Mouse (Mus musculus) gastrocnemius, adult 2 months (tissue): Measurements from ENCODE around the gene Nkg7. TPM values are rescaled to one million over a fixed set of nuclear protein-coding genes. Genes with fewer than 3 reads are reported as not detected.

Source experiments
- DNase-seq: peaks from one replicate; pipeline ENCODE4 v3.0.0; 2022
- H3K27ac ChIP-seq: fragments of 200-600 bp; 2 replicates; pipeline ENCODE4 v1.8.1; 2022; ENCODE audit warnings: mild to moderate bottlenecking
- H3K4me3 ChIP-seq: fragments of 200-600 bp; 2 replicates; pipeline ENCODE4 v1.8.1; 2022; ENCODE audit warnings: mild to moderate bottlenecking, moderate library complexity
- CTCF ChIP-seq: fragments of 200-600 bp; IDR thresholded peaks from 2 replicates; pipeline ENCODE4 v1.8.1; 2022; ENCODE audit warnings: antibody characterized with exemption, mild to moderate bottlenecking, moderate library complexity
- intact Hi-C: fragments of 180-260 bp; cut with DNase I; formaldehyde crosslinking; loops from one replicate; pipeline ENCODE4 v1.15.1; 2025
- total RNA-seq, 2 experiments: library from RNA; stranded (reverse); gene quantifications; 2 replicates each; pipeline ENCODE4 v1.2.3; 2021

The Nkg7 gene
- total RNA-seq, 2 experiments from 2014 or later: not detected

DNA sequence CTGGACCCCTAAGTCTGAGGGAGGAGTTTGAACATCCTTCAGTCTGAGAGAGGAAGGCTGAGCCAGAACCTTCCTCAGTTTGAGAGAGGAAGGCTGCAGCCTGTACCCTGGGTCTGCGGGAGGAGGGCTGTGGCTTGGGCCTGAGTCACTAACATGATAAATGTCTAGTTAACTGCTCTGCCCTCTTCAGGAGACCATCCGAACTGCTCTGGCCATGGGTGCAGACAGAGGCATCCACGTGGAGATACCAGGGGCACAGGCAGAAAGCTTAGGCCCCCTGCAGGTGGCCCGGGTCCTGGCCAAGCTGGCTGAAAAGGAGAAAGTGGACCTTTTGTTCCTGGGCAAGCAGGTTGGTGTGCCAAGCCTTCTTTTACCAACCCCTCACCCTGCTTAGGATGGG lies 15.7 kb downstream of the Nkg7 start:
- Histone ChIP-seq H3K4me3 (no peak overlapping the region), H3K27ac (no peak overlapping the region)
- DNase-seq: no peak
- peak; percentile 18; the same call in 1 of the 2 replicates for TF ChIP-seq CTCF
- intact Hi-C loops: no loop called here

- no peak for TF ChIP-seq CTCF
- Histone ChIP-seq H3K27ac (no peak overlapping the region), H3K4me3 (no peak overlapping the region)
- intact Hi-C loops: no loop called here
- DNase-seq: no peak
These were observed 16.9 kb downstream of the Nkg7 start for GRCm38 (mm10) chr7:43453599-43454355.

GRCm38 (mm10) chr7:43454371-43454770 lies 17.5 kb downstream of the Nkg7 start:
- TF ChIP-seq CTCF: no peak
- Histone ChIP-seq H3K4me3 (no peak overlapping the region), H3K27ac (no peak overlapping the region)
- intact Hi-C loops: no loop called here
- DNase-seq: no peak

- Histone ChIP-seq H3K4me3 (no peak within 1 kb of the TSS), H3K27ac (no peak within 1 kb of the TSS)
- intact Hi-C loops: loop anchor here (10.0 kb wide), 1 partner anchor 122 kb away; no protein-coding TSS in a partner anchor
- no peak for DNase-seq
- TF ChIP-seq CTCF: no peak
These were observed 26.0 kb downstream of the Nkg7 start, which contains the start of gene Vsig10l for GRCm38 (mm10) chr7:43462851-43463250. Vsig10l (plus strand) TSS chr7:43463151.

DNA sequence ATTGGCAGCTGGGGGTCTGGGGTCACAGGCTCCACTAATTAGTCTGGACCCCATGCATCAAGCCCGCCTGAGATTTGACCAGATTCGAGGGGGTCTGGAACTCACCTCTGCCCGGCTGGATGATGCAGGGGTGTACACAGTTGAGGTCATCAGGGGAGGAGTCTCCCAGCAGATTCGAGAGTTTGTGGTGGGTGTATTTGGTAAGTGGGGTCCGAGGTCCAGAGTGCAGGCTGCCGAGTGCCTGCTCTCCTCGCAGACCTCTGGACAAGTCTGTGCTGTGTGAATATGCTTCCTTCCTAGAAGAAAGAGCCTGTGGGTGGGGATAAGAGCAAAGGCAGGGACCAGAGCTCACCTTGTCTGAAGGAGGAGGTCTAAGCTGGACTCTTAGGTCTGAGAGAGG lies 27.1 kb downstream of the Nkg7 start:
- no peak for TF ChIP-seq CTCF
- Histone ChIP-seq H3K27ac (no peak overlapping the region), H3K4me3 (no peak overlapping the region)
- intact Hi-C loops: loop anchor here (2.0 to 10.0 kb wide), 2 partner anchors 15 to 121 kb away; no protein-coding TSS in a partner anchor
- no peak for DNase-seq

DNA sequence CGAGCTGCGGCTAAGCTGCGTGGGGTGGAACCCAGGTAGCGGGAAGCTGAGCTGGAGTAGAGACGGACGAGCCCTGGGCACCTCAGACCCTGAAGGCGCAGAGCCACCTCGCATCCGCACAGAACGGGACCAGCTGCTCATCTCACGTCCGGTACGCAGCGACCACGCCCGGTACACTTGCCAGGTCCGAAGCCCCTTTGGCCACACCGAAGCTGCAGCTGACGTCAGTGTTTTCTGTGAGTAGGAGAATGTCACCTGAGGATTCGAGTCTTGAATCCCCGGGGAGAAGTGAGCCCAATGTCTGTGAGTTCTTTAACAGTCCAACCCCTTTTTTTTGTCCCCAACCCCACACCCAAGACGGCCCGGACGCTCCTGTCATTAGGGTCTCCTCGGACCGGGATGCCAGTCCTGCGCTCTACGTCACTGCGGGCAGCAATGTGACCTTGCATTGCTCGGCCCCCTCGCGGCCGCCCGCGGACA lies 28.0 kb downstream of the Nkg7 start:
- no peak for TF ChIP-seq CTCF
- peak overlapping the region; percentile 83 for H3K4me3 ChIP-seq
- DNase-seq: no peak
- intact Hi-C loops: loop anchor here (2.0 to 10.0 kb wide), 2 partner anchors 16 to 120 kb away; no protein-coding TSS in a partner anchor
- H3K27ac ChIP-seq: peak overlapping the region; percentile 62

DNA sequence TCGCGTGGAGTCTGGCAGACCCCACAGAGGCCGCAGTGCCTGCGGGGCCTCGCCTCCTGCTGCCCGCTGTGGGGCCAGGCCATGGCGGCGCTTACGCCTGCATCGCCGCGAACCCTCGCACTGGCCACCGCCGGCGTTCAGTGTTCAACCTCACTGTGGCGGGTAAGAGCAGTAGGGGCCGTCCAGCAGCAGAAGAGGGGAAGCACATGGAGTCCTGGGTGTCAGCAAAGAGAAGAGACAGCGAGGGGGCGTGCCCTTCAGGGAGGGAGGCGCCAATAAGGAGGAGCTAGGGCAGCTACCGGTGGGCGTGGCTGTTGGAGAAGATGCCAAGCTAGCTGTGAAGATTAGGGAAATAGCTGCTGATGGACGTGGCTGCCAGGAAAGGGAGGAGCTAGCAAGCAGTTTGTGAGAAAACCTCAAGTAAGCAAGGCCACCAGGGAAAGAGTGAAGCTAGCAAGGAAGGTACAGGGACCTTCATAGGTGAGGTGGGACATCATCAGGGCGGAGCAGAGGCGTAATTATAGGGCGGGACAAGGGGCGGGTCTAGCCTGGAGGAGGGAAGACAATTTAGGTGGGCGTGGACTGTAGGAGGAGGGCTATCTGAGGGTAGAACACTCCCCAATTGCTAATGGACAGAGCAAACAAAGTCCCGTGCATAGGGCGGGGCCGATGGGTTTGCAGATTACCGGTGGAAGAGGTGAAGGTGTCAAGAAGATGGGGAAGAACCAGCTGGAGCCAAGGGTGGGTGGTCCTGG lies 28.6 kb downstream of the Nkg7 start:
- intact Hi-C loops: loop anchor here (1.0 to 10.0 kb wide), 3 partner anchors 17 to 119 kb away; no protein-coding TSS in a partner anchor

DNA sequence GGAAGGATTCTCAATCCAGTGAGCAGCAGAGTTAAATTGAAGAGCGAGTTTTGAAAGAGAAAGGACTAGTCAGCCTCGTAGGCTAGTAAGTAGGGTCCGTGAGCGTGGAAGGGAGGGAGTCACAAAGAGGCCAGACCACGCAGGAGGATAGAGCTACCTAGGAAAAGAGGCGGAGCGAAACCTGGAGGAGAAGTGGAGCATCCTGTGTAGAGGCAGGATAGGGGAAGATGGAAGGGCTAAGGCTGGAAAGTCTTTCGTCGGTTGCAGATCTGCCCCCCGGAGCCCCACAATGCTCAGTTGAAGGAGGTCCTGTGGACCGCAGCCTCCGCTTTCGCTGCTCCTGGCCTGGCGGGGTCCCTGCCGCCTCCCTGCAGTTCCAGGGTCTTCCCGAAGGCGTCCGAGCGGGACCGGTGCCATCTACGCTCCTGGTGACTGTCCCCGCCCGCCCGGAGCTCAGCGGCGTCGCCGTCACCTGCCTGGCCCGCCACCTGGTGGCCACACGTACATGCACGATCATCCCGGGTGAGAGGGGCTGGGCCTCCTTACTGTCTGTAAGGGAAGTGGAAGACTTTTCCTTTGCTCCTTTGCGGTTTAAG lies 29.3 kb downstream of the Nkg7 start:
- H3K27ac ChIP-seq: peak overlapping the region; percentile 62
- H3K4me3 ChIP-seq: peak overlapping the region; percentile 83

More for the DNA sequence above, 28.6 kb downstream of the Nkg7 start:
- TF ChIP-seq CTCF: peak; percentile 44
- Histone ChIP-seq H3K4me3 (peak overlapping the region; percentile 83), H3K27ac (peak overlapping the region; percentile 62)
- peak; percentile 88 for DNase-seq

DNA sequence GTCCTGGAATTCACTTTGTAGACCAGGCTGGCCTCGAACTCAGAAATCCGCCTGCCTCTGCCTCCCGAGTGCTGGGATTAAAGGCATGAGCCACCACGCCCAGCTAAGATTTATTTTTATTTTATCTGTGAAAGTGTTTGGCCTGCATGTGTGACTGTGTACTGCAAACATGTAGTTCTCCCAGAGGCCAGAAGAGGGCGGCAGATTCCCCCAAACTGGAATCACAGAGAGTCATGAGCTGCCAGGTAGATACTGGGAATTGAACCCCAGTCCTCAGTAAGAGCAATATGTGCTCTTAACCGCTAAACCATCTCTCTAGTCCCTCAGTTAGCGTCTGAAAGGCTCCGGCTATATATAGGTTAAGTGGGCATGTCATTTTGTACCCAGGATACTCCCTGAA lies 33.5 kb downstream of the Nkg7 start:
- intact Hi-C loops: no loop called here
- Histone ChIP-seq H3K27ac (no peak overlapping the region), H3K4me3 (no peak overlapping the region)
- peak; percentile 56 for TF ChIP-seq CTCF
- DNase-seq: no peak

More for the DNA sequence above, 29.3 kb downstream of the Nkg7 start:
- peak; percentile 90 for DNase-seq
- TF ChIP-seq CTCF: no peak; the same call in 1 of the 2 replicates
- intact Hi-C loops: loop anchor here (1.0 to 10.0 kb wide), 2 partner anchors 43 to 119 kb away; no protein-coding TSS in a partner anchor

DNA sequence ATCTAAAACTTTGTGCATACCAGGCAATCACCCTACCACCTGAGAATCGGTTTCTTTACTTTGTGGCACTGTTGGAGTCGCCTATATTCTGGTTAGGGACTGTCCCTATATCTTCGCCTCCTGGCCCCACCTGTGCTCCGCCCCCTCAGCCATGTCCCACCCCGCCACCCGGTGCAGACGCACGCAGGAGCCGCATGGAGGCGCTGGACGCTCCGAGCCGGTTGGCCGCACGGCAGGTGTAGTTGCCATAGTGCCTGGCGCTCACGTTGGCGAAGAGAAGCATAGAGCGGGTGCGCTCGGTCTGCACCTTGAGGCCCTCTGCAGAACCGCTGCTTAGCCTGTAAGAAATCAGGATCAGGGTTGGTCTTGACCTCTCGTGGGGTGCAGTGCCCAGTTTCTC lies 38.8 kb downstream of the Nkg7 start:
- DNase-seq: no peak
- Histone ChIP-seq H3K27ac (no peak overlapping the region), H3K4me3 (no peak overlapping the region)
- no peak; the same call in 1 of the 2 replicates for TF ChIP-seq CTCF
- intact Hi-C loops: no loop called here

DNA sequence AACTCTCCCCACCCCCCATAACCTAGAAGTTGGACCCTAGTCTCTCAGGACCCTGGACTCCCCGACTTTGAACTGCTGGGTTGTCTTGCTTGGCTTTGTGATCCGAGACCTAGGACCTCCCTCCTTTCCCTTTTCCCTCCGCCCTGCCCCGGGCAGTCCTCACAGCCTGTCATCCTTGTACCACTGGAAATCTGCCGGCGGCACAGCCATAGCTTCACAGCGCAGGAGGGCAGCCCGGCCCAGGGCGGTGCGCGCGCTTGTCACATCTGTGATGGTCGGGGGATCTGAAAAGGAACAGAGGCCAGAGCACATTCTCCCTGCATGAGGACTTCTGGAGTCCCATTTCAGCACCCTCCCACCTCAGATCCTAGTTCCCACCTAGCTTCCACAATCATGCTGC lies 39.5 kb downstream of the Nkg7 start:
- intact Hi-C loops: no loop called here
- no peak overlapping the region for H3K27ac ChIP-seq
- DNase-seq: no peak
- TF ChIP-seq CTCF: no peak
- no peak overlapping the region for H3K4me3 ChIP-seq

GRCm38 (mm10) chr7:43481191-43481590 lies 44.3 kb downstream of the Nkg7 start:
- DNase-seq: no peak
- TF ChIP-seq CTCF: no peak
- Histone ChIP-seq H3K4me3 (no peak overlapping the region), H3K27ac (no peak overlapping the region)
- intact Hi-C loops: no loop called here
